Mouse (Mus musculus) ovary, adult 18-20 months (tissue): Measurements from ENCODE around the gene Tmem127.
A peak's percentile ranks its signal among the peaks of the same experiment; 100 is the strongest.
"Not testable (repeated sequence)": the region's sequence is repeated elsewhere in the genome, so short reads cannot be mapped to it uniquely, and the experiment has no call there.

Experiments
- DNase-seq: peaks from one replicate; pipeline ENCODE4 v3.0.0; 2022; ENCODE audit warnings: low spot score, mixed read lengths

The Tmem127 gene

GRCm38 (mm10) chr2:127247592-127248333 is at the start of gene Tmem127, which contains the start of gene Ciao1:
Gene Tmem127 (plus strand): TSS chr2:127247908.
Gene Ciao1 (minus strand): TSS chr2:127247816.
- peak; percentile 98 for DNase-seq

DNA sequence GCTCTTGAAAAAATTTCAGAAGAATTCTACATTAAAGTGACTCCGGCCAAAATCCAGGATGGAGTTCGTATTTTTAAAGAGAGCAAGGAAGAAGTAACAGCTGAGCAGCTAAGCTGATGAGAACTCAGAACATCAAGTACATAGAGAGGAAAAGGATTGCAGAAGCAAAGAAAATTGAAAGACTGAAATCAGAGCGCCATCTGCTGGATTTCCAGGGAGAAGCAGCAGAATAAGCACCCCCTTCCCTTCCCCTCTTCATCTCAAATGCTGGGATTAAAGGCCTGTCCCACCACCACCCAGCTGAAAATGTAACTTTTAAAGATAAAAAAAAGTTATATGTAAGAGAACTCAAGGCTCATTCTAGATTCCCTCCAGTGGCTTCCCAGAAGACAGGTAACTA is 42.8 kb upstream of the Tmem127 start:
- no peak for DNase-seq

DNA sequence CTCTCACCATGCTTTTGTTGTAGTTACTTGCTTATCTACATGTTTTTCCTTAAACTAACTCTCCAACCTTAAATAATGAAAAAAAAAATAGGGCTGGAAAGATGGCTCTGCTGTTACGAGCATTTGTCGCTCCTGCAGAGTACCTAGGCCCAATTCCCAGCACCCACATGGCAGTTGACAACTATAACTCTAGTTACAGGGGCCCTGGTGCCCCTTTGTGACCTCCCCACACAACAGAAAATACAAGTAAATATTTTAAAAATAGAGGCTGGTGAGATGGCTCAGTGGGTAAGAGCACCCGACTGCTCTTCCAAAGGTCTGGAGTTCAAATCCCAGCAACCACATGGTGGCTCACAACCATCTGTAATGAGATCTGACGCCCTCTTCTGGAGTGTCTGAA is 41.8 kb upstream of the Tmem127 start:
- not testable (repeated sequence) for DNase-seq

DNA sequence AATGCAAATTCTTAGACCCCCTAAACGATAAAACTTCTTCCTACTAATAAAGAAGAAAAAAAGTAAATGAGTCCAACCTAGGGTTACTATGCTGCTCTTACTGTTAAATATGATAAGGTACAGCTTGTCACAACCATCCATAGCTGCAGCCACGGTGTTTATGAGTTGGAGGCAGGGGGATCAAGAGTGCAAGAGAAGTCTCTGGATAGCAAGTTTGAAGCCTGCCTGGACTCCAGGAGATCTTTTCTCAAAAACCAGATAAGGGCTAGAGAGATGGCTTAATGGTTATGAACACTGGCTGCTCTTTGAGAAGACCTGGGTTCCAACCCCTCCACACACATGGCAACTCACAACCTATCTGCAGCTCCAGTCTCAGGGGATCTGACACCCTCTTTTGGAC is 40.8 kb upstream of the Tmem127 start:
- no peak for DNase-seq

GRCm38 (mm10) chr2:127207547-127208451 is 39.9 kb upstream of the Tmem127 start, which contains the start of the genes 1810024B03Rik and Snrnp200:
Gene 1810024B03Rik (minus strand): TSS chr2:127208280.
Gene Snrnp200 (plus strand): TSS chr2:127208386.
- peak; percentile 90 for DNase-seq

- DNase-seq, result no peak
Measured at GRCm38 (mm10) chr2:127208452-127208769, 39.3 kb upstream of the Tmem127 start.

DNA sequence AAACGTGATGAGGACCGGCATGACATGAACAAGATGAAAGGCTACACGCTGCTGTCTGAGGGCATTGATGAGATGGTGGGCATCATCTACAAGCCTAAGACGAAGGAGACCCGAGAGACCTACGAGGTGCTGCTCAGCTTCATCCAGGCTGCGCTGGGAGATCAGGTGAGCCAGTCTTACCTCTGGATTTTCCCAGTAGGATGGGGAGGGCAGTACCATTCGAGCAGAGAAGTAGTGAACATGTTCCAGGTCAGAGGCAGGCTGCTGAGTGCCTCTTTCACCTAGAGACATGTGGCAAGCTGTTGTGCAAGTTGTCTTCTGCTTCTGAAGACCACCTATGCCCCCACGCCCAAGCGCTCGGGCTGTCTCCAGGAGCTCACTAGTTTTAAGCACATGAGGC is 37.0 kb upstream of the Tmem127 start:
- no peak for DNase-seq

GRCm38 (mm10) chr2:127217746-127218145 is 30.0 kb upstream of the Tmem127 start:
- no peak for DNase-seq

- DNase-seq, result no peak
Measured at GRCm38 (mm10) chr2:127225261-127225660, 22.4 kb upstream of the Tmem127 start.

DNA sequence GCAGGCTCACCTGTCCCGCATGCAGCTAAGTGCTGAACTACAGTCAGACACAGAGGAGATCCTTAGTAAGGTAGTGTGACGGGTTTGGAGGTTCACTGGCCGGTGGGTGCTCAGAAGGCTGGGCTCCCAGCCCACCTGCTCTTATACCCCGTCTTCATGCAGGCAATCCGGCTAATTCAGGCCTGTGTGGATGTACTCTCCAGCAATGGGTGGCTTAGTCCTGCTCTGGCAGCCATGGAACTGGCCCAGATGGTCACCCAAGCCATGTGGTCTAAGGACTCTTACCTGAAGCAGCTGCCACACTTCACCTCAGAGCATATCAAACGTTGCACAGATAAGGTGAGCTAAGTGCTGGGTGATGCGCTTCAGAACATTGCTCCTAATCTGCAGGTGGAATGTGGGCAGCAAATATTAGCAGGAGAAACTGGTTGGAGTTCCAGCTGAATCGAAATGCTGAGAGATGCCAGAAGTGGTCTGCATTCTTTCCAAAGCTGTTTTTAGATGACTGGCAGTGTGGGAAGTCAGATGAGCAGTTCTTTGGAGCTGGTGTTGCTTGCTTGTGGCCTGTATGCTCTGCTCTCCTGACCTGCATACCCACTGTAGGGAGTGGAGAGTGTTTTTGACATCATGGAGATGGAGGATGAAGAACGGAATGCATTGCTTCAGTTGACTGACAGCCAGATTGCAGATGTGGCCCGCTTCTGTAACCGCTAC is 9.7 kb upstream of the Tmem127 start:
- no peak for DNase-seq

DNA sequence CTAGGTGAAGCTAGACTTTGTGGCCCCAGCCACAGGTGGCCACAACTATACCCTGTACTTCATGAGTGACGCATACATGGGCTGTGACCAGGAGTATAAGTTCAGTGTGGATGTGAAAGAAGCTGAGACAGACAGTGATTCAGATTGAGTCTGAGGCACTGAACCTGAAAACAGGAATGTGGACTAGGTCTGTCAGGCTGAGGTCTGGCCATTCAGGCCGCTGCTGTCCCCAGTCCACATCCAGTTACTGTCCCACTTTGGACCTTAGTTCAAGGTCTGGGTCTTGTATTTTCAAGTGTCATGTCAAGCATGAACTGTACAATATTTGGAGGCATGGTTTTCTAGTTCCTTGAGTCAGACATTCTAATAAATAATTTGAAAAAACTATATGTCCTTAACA is 7.6 kb upstream of the Tmem127 start:
- DNase-seq, result no peak

DNA sequence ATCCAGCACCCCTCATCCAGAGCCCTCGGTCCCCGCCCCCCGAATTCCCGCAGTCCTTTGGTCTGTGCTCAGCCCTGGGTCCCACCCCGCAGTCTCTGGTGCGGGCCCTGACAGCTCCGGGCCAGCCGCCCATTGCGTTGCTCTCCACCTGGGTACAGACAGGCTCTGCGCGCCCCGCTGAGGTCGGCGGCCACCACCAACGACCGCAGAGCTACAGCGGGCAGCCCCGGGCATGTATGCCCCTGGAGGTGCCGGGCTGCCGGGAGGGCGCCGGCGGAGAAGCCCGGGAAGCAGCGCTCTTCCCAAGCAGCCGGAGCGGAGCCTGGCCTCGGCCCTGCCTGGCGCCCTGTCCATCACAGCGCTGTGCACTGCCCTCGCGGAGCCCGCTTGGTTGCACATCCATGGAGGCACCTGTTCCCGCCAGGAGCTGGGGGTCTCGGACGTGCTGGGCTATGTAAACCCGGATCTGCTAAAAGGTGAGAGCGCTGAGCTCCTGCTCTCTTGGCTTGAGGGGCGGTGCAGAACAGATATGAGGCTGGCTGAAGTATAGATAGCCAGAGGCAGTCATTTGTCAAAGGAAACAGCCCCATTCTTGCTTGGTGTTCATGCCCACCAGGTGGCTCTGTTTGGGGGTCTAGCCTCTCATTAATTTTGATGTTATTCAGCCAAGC is 761 bp downstream of the Tmem127 start:
- DNase-seq, result peak; percentile 10

GRCm38 (mm10) chr2:127250291-127251008 is 2.7 kb downstream of the Tmem127 start:
- DNase-seq, result no peak

- no peak for DNase-seq
Measured at GRCm38 (mm10) chr2:127251457-127251856, 3.7 kb downstream of the Tmem127 start.

GRCm38 (mm10) chr2:127251880-127252527 is 4.3 kb downstream of the Tmem127 start:
- DNase-seq, result no peak

GRCm38 (mm10) chr2:127252787-127253186 is 5.1 kb downstream of the Tmem127 start:
- no peak for DNase-seq

DNA sequence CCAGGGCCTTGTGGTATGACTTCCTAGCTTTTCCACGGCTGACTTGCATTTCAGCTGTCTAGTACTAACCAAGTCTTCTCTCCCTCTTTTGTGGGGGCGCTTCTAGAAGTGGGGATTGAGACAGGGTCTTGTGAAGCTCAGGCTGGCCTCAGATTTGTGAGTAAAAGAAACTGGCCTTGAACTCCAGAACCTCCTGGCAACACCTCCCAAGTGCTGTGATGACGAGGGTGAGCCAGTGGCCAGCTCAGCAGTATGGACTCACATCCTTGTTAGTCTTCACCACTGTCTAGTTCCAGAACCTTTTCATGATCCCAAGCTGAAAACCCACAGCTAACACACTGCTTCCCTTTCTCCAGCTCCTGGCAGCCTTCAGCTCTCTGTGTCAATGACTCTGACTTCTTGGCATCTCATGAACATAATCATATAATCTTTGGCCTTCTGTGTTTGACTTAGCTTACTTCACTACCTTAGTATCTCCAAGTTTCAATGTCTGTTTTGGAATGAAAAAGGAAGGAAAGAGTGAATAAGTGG is 7.0 kb downstream of the Tmem127 start:
- DNase-seq, result no peak

DNA sequence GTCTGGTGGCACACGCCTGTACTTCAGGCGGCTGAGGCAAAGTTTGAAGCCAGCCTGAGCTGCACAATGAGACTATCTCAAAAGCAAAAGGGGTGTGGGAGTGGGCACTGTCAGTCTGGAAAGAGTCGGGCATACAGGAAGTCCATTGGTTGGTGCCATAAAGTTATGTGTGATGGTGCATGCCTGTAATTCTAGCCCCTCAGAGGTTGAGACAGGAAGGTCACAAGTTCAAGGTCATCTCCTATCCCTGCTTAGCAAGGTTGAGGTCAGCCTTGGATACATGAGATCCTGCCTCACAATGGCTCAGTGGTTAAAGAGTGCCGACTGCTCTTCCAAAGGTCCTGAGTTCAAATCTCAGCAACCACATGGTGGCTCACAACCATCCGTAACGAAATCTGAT is 7.6 kb downstream of the Tmem127 start:
- DNase-seq, result no peak

- DNase-seq, result peak; percentile 60
Measured at GRCm38 (mm10) chr2:127259340-127259739, 11.6 kb downstream of the Tmem127 start.

GRCm38 (mm10) chr2:127262480-127262879 is 14.8 kb downstream of the Tmem127 start:
- no peak for DNase-seq
